Mouse (Mus musculus) stomach, postnatal 0 days (tissue): ENCODE results near the gene Lipc. TPM values are rescaled to one million over a fixed set of nuclear protein-coding genes. Genes with fewer than 3 reads are reported as not detected.

ENCODE experiments used
- ATAC-seq: fragments of 200-750 bp; cut with Nextera tagmentation; 2 replicates; pipeline ENCODE4 v1.8.0; 2017; ENCODE audit not compliant: low FRiP score, low TSS enrichment
- DNase-seq: peaks from one replicate; pipeline ENCODE4 v3.0.0-alpha.2; 2016; ENCODE audit warnings: low spot score
- H3K27ac ChIP-seq: fragments of 300-500 bp; sonication (generic); replicated peaks from 2 replicates; pipeline ENCODE4 v1.5.1; 2014; ENCODE audit warnings: mild to moderate bottlenecking, control low read depth
- H3K27me3 ChIP-seq: fragments of 300-500 bp; sonication (generic); 2 replicates; pipeline ENCODE4 v1.6.1; 2014; ENCODE audit warnings: low read length; ENCODE audit not compliant: control insufficient read depth, insufficient read depth
- H3K36me3 ChIP-seq: fragments of 300-500 bp; sonication (generic); 2 replicates; pipeline ENCODE4 v1.6.1; 2014; ENCODE audit warnings: low read length, mixed read lengths; ENCODE audit not compliant: control insufficient read depth, insufficient read depth
- H3K4me1 ChIP-seq: fragments of 300-500 bp; sonication (generic); replicated peaks from 2 replicates; pipeline ENCODE4 v1.6.1; 2014; ENCODE audit warnings: antibody characterized with exemption; ENCODE audit not compliant: control insufficient read depth, insufficient read depth
- H3K4me2 ChIP-seq: fragments of 300-500 bp; sonication (generic); replicated peaks from 2 replicates; pipeline ENCODE4 v1.6.1; 2014; ENCODE audit warnings: low read depth, mild to moderate bottlenecking, control low read depth, moderate library complexity
- H3K4me3 ChIP-seq: fragments of 300-500 bp; sonication (generic); 2 replicates; pipeline ENCODE4 v1.5.1; 2014; ENCODE audit warnings: low read depth, low read length, control low read depth
- H3K9ac ChIP-seq: fragments of 300-500 bp; sonication (generic); 2 replicates; pipeline ENCODE4 v1.6.1; 2014; ENCODE audit warnings: mild to moderate bottlenecking, low read length, control low read depth, mixed read lengths
- H3K9me3 ChIP-seq: fragments of 300-500 bp; sonication (generic); 2 replicates; pipeline ENCODE4 v1.6.1; 2016; ENCODE audit warnings: low read length; ENCODE audit not compliant: control insufficient read depth
- CTCF ChIP-seq: IDR thresholded peaks from 2 replicates; pipeline ENCODE4 v1.5.1; 2016; ENCODE audit warnings: antibody characterized with exemption, low read depth, mild to moderate bottlenecking, moderate library complexity
- EP300 ChIP-seq: optimal IDR thresholded peaks from 2 replicates; pipeline ENCODE3; 2016; ENCODE audit warnings: antibody characterized with exemption
- WGBS: fragments of 180-500 bp; shearing (Covaris S2); extraction: QIAGEN DNeasy Blood & Tissue Kit; methylation state at CpG from one replicate; pipeline ENCODE4 v1.1.7; 2014; 5-methylcytosine and 5-hydroxymethylcytosine counted together
- polyA plus RNA-seq: library from polyadenylated mRNA; unstranded; fragments of >200 nt; fragmentation: Nextera tagmentation; extraction: Ambion mirVana; gene quantifications from 2 replicates; pipeline ENCODE4 v1.2.1, GENCODE M21; 2015

Lipc gene
- polyA plus RNA-seq, 1 experiment from 2014 or later = 1.2 TPM

DNA sequence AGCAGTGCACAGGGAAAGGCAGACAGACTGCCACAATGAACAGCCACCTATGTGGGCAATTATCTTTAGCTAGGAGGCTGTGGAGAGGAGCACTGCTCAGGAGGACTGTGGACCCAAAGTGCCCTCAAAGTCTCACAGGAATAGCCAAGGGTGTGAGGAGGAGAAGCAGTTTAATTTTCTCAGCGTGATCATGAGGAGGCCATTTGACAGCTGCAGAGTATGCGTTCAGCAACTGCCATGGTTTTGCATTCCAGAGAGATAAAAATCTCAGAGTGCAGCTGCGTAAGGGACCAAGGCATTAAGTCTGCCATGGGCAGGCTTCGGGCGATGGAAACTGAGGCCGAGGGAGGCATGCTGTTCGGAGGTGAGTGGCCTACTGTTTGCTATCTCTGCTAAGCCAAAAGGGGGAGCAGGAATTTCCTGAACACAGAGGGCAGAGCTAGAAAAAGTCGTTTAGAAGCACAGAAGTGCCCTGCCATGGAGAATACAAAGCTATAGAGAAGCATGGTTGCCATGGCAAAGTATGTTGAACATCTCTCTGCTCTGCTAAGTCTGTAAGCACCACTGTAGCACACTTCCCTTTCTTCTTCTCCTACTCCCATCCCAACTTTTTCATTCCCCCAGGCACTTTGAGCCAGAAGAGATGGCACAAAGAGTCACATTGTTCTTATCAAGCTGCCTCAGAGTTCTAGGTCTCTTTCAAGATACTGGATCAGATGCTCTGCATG, 151.3 kb downstream of the Lipc start:
- Histone ChIP-seq H3K4me3 (no peak overlapping the region), H3K9me3 (no peaks in the 10 kb centered on the region), H3K27ac (no peak overlapping the region), H3K9ac (no peak overlapping the region), H3K4me2 (no peak overlapping the region), H3K36me3 (no peaks in the 10 kb centered on the region), H3K27me3 (no peaks in the 10 kb centered on the region), H3K4me1 (no peaks in the 10 kb centered on the region)
- TF ChIP-seq EP300 = no peak
- no peak for TF ChIP-seq CTCF
- no peak for ATAC-seq
- DNase-seq = no peak
- 45% methylated on average over 8 of the region's 8 CpGs for WGBS

DNA sequence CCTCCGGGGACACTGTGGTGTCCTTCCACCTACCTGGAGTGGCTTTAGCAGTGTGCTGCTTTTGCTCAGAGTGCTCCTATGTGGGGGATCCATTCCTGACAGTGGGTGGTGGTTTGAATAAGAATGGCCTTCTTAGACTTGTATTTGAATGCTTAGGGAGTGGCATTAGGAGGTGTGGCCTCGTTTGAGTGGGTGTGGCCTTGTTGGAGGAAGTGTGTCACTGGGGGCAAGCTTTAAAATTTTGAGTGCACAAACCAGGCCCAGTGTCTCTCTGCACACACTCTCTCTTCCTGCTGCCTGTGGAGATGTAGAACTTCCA, 156.6 kb downstream of the Lipc start:
- Histone ChIP-seq H3K36me3 (no peaks in the 10 kb centered on the region), H3K4me3 (no peak overlapping the region), H3K9ac (no peak overlapping the region), H3K27ac (no peak overlapping the region), H3K9me3 (no peaks in the 10 kb centered on the region), H3K27me3 (no peaks in the 10 kb centered on the region), H3K4me2 (no peak overlapping the region), H3K4me1 (no peaks in the 10 kb centered on the region)
- no peak; the same call in 1 of the 2 replicates for ATAC-seq
- WGBS = 56% methylated on average over 2 of the region's 2 CpGs
- TF ChIP-seq EP300 (no peak), CTCF (no peak)
- no peak for DNase-seq

DNA sequence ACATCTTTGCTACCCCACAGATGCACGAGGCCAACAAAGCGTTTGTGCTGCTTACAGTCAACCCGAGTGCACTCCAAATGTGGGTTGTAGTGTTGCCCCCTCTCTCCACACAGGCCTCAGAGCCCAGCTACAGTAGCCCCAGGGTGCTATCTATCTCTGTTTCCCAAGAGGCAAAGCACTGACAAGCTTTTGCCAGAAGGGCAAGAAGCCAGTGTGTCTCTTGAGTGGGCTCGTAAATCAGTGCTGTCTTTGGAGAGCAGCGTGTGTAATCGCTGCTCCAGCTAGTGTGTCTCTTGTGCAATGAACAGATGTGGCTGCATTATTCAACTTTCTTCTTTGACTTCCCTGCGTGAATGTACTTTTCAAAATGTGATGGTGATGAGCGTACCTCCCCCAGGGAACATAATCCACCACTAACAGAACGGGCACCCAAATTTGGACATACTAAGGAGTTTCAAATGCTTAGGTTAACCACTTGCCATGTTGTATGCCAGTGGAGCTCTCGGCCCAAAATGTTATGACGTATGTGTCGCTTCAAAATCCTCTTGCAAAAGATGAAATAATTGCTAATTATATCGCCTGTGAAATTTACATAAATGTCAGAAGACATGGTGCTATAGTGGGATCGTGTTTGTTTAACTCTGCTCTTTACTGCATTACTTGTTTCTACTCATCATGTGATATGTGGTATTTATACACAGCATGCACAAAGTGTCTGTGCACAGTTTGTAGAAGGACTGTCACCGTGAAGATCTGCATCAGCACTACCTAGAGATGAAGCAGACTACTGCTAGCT, 157.2 kb downstream of the Lipc start:
- TF ChIP-seq CTCF (no peak), EP300 (no peak)
- H3K4me1 ChIP-seq = no peaks in the 10 kb centered on the region
- no peak overlapping the region for H3K27ac ChIP-seq
- no peaks in the 10 kb centered on the region for H3K36me3 ChIP-seq
- WGBS = 53% methylated on average over 15 of the region's 15 CpGs
- H3K4me3 ChIP-seq = no peak overlapping the region
- DNase-seq = no peak
- H3K4me2 ChIP-seq = no peak overlapping the region
- H3K9me3 ChIP-seq = no peaks in the 10 kb centered on the region
- no peaks in the 10 kb centered on the region for H3K27me3 ChIP-seq
- no peak overlapping the region for H3K9ac ChIP-seq
- ATAC-seq = no peak

DNA sequence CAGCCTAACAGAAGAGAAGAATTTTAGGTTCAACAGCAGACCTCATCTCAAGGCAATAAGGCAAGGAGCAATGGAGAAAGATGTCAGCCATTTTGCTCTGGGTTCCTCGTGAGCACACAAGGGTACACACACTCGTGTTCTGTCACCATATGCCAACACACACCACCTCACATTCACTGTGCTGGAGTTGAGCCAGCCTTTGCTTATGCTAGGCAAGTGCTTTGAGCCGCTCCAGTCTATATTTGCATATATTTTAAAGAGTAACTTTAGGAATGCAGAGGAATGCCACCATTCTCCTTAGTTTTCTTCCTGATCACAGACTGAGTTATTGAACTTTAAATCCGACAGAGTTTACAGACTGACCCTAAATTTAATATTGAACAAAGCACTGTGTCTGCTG, 161.4 kb downstream of the Lipc start:
- Histone ChIP-seq H3K36me3 (no peaks in the 10 kb centered on the region), H3K27ac (no peak overlapping the region), H3K27me3 (no peaks in the 10 kb centered on the region), H3K4me2 (no peak overlapping the region), H3K4me3 (no peak overlapping the region), H3K4me1 (no peaks in the 10 kb centered on the region), H3K9me3 (no peaks in the 10 kb centered on the region), H3K9ac (no peak overlapping the region)
- WGBS = 74% methylated on average over 4 of the region's 4 CpGs
- DNase-seq = no peak
- no peak for TF ChIP-seq EP300
- no peak for TF ChIP-seq CTCF
- ATAC-seq = no peak

DNA sequence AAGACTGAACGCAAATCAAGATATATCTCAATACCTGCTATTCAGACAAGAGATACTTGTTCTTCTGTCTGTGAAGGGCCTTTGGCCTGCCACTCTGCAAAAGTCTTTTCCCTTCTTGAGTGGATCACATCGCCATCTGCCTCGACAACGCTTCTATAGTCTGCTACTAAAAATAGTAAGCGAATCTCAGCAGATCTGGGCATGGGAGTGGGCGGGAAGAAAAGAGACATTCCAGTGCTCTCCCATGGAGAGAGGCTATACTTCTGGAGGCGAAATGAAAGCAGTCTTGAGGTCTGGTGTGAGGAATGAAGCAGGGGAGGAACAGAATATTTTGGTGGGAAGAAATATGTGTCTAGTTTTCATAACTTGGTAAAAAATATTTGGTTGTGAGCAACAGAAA, 163.3 kb downstream of the Lipc start:
- TF ChIP-seq EP300 (no peak), CTCF (no peak)
- H3K27ac ChIP-seq = no peak overlapping the region
- no peak overlapping the region for H3K4me3 ChIP-seq
- WGBS = 78% methylated on average over 7 of the region's 7 CpGs
- no peaks in the 10 kb centered on the region for H3K36me3 ChIP-seq
- no peak overlapping the region for H3K9ac ChIP-seq
- H3K4me1 ChIP-seq = no peaks in the 10 kb centered on the region
- no peak overlapping the region for H3K4me2 ChIP-seq
- DNase-seq (no peak), ATAC-seq (no peak)
- no peaks in the 10 kb centered on the region for H3K9me3 ChIP-seq
- H3K27me3 ChIP-seq = no peaks in the 10 kb centered on the region

DNA sequence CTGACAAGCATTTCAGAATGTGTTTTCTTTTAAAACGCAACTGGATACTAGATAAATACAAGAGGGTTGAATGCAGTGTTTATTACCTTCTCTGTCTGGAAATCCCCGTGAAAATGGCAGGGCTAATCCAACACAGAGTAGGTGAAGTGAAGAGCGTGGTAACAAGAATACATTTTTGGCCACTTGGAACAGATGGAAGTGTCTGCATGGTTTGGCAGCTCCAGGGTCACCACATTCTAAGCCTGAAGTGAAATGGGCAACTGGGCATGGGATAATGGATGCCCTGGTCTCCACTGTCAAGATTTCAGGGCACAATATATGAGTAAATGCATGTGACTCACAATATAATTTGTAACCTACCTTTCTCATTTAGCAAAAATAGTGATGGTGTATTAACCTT, 169.8 kb downstream of the Lipc start:
- no peak overlapping the region for H3K4me2 ChIP-seq
- H3K9ac ChIP-seq = no peak overlapping the region
- H3K27ac ChIP-seq = no peak overlapping the region
- H3K27me3 ChIP-seq = no peaks in the 10 kb centered on the region
- TF ChIP-seq CTCF (no peak), EP300 (no peak)
- 86% methylated on average over 3 of the region's 3 CpGs for WGBS
- no peak overlapping the region for H3K4me3 ChIP-seq
- peaks cover 6% of the 10 kb centered on the region; the same call in 1 of the 2 replicates for H3K36me3 ChIP-seq
- DNase-seq (no peak), ATAC-seq (no peak)
- no peaks in the 10 kb centered on the region for H3K9me3 ChIP-seq
- no peaks in the 10 kb centered on the region for H3K4me1 ChIP-seq
